Mouse (Mus musculus) MEL (cell line): ENCODE data around the gene Elob. TPM values are rescaled to one million over a fixed set of nuclear protein-coding genes. Genes with fewer than 3 reads are reported as not detected.

Experiments used
- DNase-seq: peaks from one replicate; pipeline ENCODE4 v3.0.0; 2011; ENCODE audit warnings: low read depth, low spot score
- H3K27ac ChIP-seq: 2 replicates; pipeline ENCODE4 v1.5.1; 2012; ENCODE audit warnings: low read depth, mild to moderate bottlenecking, control low read depth, low read length, moderate library complexity; ENCODE audit not compliant: control insufficient read depth
- H3K27me3 ChIP-seq, 2 experiments: fragments of 150-350 bp in 1 of 2; sonication (generic) in 1 of 2; 2 replicates each; pipeline ENCODE4 v1.6.1; 2012; ENCODE audit warnings: low read length in 2 of 2, mild to moderate bottlenecking in 2 of 2, improper control_type of control experiment in 1 of 2, moderate library complexity in 1 of 2; ENCODE audit not compliant: insufficient read depth in 2 of 2, control insufficient read depth in 1 of 2
- H3K36me3 ChIP-seq, 2 experiments: 2 replicates each; pipeline ENCODE4 v1.6.1; 2012 to 2014; ENCODE audit warnings: low read length in 2 of 2, improper control_type of control experiment in 1 of 2, inconsistent platforms in 1 of 2, mild to moderate bottlenecking in 1 of 2; ENCODE audit not compliant: insufficient read depth in 2 of 2, control insufficient read depth in 1 of 2
- H3K4me1 ChIP-seq, 2 experiments: fragments of 150-350 bp in 1 of 2; sonication (generic) in 1 of 2; 2 replicates each; pipeline ENCODE4 v1.6.1; 2012; ENCODE audit warnings: low read length in 2 of 2, improper control_type of control experiment in 1 of 2, mild to moderate bottlenecking in 1 of 2; ENCODE audit not compliant: insufficient read depth in 2 of 2, control insufficient read depth in 1 of 2
- H3K4me3 ChIP-seq, 2 experiments: fragments of 150-350 bp in 1 of 2; sonication (generic) in 1 of 2; 2 replicates each; pipeline ENCODE4 v1.5.1; 2012; ENCODE audit warnings: low read depth in 2 of 2, low read length in 2 of 2, mild to moderate bottlenecking in 2 of 2, moderate library complexity in 2 of 2, control low read depth in 1 of 2, improper control_type of control experiment in 1 of 2; ENCODE audit not compliant: control insufficient read depth in 1 of 2, insufficient read depth in 1 of 2
- H3K79me2 ChIP-seq: 2 replicates; pipeline ENCODE4 v1.6.1; 2012; ENCODE audit warnings: mild to moderate bottlenecking, low read length, moderate library complexity; ENCODE audit not compliant: control insufficient read depth, poor library complexity, insufficient read depth
- H3K9ac ChIP-seq: 2 replicates; pipeline ENCODE4 v1.6.1; 2012; ENCODE audit warnings: low read depth, mild to moderate bottlenecking, control low read depth, low read length, moderate library complexity; ENCODE audit not compliant: control insufficient read depth, poor library complexity, severe bottlenecking
- H3K9me3 ChIP-seq: fragments of 150-350 bp; sonication (generic); replicated peaks from 2 replicates; pipeline ENCODE4 v1.6.1; 2012; ENCODE audit warnings: mild to moderate bottlenecking, low read length, improper control_type of control experiment, moderate library complexity; ENCODE audit not compliant: insufficient read depth
- CHD1 ChIP-seq: IDR thresholded peaks from 2 replicates; pipeline ENCODE4 v1.6.1; 2012; ENCODE audit warnings: low read depth, mild to moderate bottlenecking, inconsistent platforms, low read length, improper control_type of control experiment
- ELF1 ChIP-seq: IDR thresholded peaks from 2 replicates; pipeline ENCODE4 v1.6.1; 2014; ENCODE audit warnings: low read depth, mild to moderate bottlenecking, inconsistent platforms, low read length, improper control_type of control experiment, moderate library complexity
- EP300 ChIP-seq, 2 experiments: IDR thresholded peaks; 2 replicates each; pipeline ENCODE4 v1.6.1; 2011; ENCODE audit warnings: improper control_type of control experiment in 2 of 2, low read length in 2 of 2, low read depth in 1 of 2, mild to moderate bottlenecking in 1 of 2
- ETS1 ChIP-seq: IDR thresholded peaks from 2 replicates; pipeline ENCODE4 v1.6.1; 2012; ENCODE audit warnings: low read depth, mild to moderate bottlenecking, inconsistent platforms, low read length, improper control_type of control experiment, moderate library complexity
- GATA1 ChIP-seq: IDR thresholded peaks from 2 replicates; pipeline ENCODE4 v1.6.1; 2011; ENCODE audit warnings: low read depth, low read length, improper control_type of control experiment
- MAFK ChIP-seq: IDR thresholded peaks from 2 replicates; pipeline ENCODE4 v1.6.1; 2011; ENCODE audit warnings: low read depth, mild to moderate bottlenecking, low read length, improper control_type of control experiment, borderline replicate concordance
- MAZ ChIP-seq: IDR thresholded peaks from 2 replicates; pipeline ENCODE4 v1.6.1; 2012; ENCODE audit warnings: low read depth, mild to moderate bottlenecking, inconsistent platforms, low read length, improper control_type of control experiment
- MXI1 ChIP-seq: IDR thresholded peaks from 2 replicates; pipeline ENCODE4 v1.6.1; 2011; ENCODE audit warnings: mild to moderate bottlenecking, low read depth, low read length, improper control_type of control experiment
- MYC ChIP-seq: IDR thresholded peaks from 2 replicates; pipeline ENCODE4 v1.6.1; 2011; ENCODE audit warnings: low read depth, mild to moderate bottlenecking, low read length, improper control_type of control experiment, moderate library complexity
- POLR2A ChIP-seq, 2 experiments: IDR thresholded peaks; 2 replicates each; pipeline ENCODE4 v1.6.1; 2011 to 2012; ENCODE audit warnings: low read length in 2 of 2, mild to moderate bottlenecking in 2 of 2, control low read depth in 1 of 2, improper control_type of control experiment in 1 of 2, low read depth in 1 of 2, moderate library complexity in 1 of 2; ENCODE audit not compliant: control insufficient read depth in 1 of 2, insufficient read depth in 1 of 2, poor library complexity in 1 of 2
- POLR2AphosphoS5 ChIP-seq: IDR thresholded peaks from 2 replicates; pipeline ENCODE4 v1.6.1; 2012; ENCODE audit warnings: low read depth, borderline replicate concordance, mild to moderate bottlenecking, inconsistent platforms, low read length, moderate library complexity, mixed read lengths
- SIN3A ChIP-seq: IDR thresholded peaks from 2 replicates; pipeline ENCODE4 v1.6.1; 2012; ENCODE audit warnings: low read length, improper control_type of control experiment, inconsistent platforms
- TAL1 ChIP-seq: IDR thresholded peaks from 2 replicates; pipeline ENCODE4 v1.6.1; 2012; ENCODE audit warnings: mild to moderate bottlenecking, inconsistent platforms, low read length, moderate library complexity, mixed read lengths
- TCF12 ChIP-seq: IDR thresholded peaks from 2 replicates; pipeline ENCODE4 v1.6.1; 2014; ENCODE audit warnings: low read depth, mild to moderate bottlenecking, inconsistent platforms, low read length, improper control_type of control experiment, moderate library complexity
- UBTF ChIP-seq: IDR thresholded peaks from 2 replicates; pipeline ENCODE4 v1.6.1; 2012; ENCODE audit warnings: low read depth, mild to moderate bottlenecking, inconsistent platforms, low read length, improper control_type of control experiment, moderate library complexity, borderline replicate concordance; ENCODE audit not compliant: insufficient read depth
- USF1 ChIP-seq: IDR thresholded peaks from 2 replicates; pipeline ENCODE4 v1.6.1; 2014; ENCODE audit warnings: low read depth, mild to moderate bottlenecking, inconsistent platforms, low read length, improper control_type of control experiment, moderate library complexity
- ZNF384 ChIP-seq: IDR thresholded peaks from 2 replicates; pipeline ENCODE4 v1.6.1; 2012; ENCODE audit warnings: low read depth, mild to moderate bottlenecking, inconsistent platforms, low read length, improper control_type of control experiment
- polyA plus RNA-seq, 2 experiments: library from polyadenylated mRNA; stranded (reverse) in 1 of 2; unstranded in 1 of 2; fragments of >175 nt in 1 of 2; fragments of >200 nt in 1 of 2; gene quantifications; 2 replicates each; pipeline versions ENCODE4 v1.2.1 to v1.2.4; 2012; ENCODE audit warnings: low replicate concordance in 2 of 2, low read depth in 1 of 2; ENCODE audit not compliant: insufficient read length in 2 of 2, insufficient read depth in 1 of 2, missing spikeins in 1 of 2
- total RNA-seq: library from RNA; depleted of rRNA; stranded (reverse); fragments of 300-350 nt; gene quantifications from 2 replicates; pipeline ENCODE4 v1.2.3, GENCODE M21; 2012

Elob gene
- total and polyA plus RNA-seq, 3 experiments, result 453 to 609 TPM; not detected in 1

DNA sequence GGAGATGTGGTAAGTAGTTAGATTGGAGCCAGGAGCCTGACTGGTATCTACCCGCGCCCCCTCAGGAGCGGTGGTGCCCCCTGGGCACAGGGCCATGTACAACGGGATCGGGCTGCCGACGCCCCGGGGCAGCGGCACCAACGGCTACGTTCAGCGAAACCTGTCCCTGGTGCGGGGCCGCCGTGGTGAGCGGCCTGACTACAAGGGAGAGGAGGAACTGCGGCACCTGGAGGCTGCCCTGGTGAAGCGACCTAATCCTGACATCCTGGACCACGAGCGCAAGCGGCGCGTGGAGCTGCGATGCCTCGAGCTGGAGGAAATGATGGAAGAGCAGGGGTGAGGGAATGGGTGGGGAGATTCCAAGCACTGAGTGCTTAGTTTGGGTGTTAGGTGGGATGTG is 22.1 kb downstream of the Elob start (continued):
- TF ChIP-seq USF1 (no peak), ETS1 (no peak)

DNA sequence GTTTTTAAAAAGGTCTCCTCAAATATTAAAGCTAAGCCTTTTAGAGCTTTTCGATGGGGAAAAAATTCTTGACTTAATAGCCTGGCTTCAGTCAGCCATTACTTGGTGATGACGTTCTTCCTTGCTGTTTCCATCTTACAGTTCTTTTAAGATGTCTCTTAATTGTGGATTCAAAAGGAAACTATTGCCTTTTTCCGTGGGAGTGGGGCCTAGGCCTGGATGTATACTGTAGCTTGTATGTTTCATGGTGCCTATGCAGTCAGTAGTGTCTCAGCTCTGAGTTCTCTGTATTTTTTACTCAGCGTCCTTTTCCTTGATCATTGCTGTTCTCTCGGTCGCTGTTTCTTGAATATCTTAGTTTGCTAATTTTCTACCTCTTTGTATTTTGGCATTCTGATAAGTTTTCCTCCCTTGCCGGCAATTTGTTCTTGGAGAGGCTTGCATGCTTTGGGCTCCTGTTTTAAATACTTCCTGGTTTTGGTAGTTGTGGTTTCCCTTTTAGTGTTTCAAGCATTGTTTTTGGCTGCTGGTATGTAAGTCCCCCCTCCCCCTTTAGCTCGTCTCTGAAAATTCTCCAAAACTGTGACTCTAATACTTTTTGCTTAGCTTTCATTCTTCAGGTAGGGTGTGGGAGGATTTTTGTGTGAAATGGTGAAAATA is 24.4 kb downstream of the Elob start:
- Histone ChIP-seq H3K4me3 (peak overlapping the region; percentile 85 to 92), H3K27me3 (no peaks in the 10 kb centered on the region), H3K79me2 (peaks cover 56% of the 10 kb centered on the region), H3K9me3 (no peaks in the 10 kb centered on the region), H3K9ac (peak overlapping the region; percentile 99), H3K27ac (peak overlapping the region; percentile 22; the same call in 1 of the 2 replicates)
- TF ChIP-seq ETS1 (no peak), SIN3A (peak; percentile 88), MAFK (no peak), TCF12 (no peak), MAZ (no peak), POLR2A (IDR thresholded peaks at IDR 0.05; ENCODE audit: control insufficient read depth in 1 of 2, insufficient read depth in 1 of 2, low read depth in 1 of 2, low read length in 2 of 2, poor library complexity in 1 of 2) (no peak), CHD1 (no peak; the same call in 1 of the 2 replicates), POLR2AphosphoS5 (no peak), ELF1 (0 out of 2 replicates have a peak, but pooled peaks have one; percentile 42), EP300 (IDR thresholded peaks at IDR 0.05; ENCODE audit: low read depth in 1 of 2, low read length in 2 of 2) (no peak), ZNF384 (no peak), USF1 (no peak), UBTF (no peak), MXI1 (peak; percentile 86), GATA1 (no peak), TAL1 (no peak), MYC (no peak)
- TF ChIP-seq, all 39 proteins: peak for 3
- Histone ChIP-seq H3K36me3 (peaks cover 17 to 20% of the 10 kb centered on the region in 2 experiments), H3K4me1 (peaks cover 4 to 5% of the 10 kb centered on the region in 2 experiments; a peak in 3 of 4 replicates)
- peak; percentile 68 for DNase-seq
